Mouse (Mus musculus) urinary bladder, postnatal 10 days (tissue): Measurements from ENCODE around the gene Mcm10.

Experiments
- DNase-seq: peaks from one replicate; pipeline ENCODE4 v3.0.0; 2022; ENCODE audit warnings: low spot score

Gene Mcm10

DNA sequence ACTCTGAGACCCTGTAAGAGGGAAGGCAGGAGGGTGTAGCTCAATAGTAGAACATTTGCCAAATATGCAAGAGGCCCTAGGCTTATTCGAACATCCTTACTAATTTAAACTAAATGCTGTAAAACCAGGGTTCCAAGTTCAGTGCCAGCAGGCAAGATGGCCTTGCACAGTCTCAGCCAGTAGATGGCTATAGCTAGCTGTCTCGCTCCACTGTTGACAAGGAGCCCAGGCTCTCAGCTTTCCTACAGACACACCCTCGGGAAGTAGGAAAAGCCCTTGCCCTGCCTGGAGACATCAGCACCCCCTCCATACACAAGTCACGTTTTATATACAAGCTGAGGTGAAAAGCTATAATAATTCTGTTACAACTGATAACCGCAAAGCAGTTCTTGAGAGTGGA lies 20.1 kb upstream of the Mcm10 start:
- no peak for DNase-seq

DNA sequence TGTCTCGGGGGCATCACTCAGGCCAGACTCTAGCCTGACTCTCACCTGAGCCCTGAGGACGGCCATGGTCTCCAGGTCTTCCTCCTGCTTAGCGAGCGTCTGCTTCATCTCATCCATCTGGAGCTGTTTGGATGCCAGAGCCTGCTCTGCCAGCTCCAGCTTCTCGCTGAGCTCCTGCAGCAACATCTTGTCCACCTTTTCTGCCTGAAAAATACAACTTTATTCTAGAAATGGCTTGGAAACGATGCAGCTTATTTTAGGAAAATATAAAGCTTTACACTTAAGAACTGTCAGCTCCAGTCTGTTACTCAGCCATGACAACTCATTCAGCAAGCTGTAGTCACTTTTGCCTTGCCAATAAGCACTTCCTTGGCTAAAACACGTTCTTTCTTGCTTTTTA lies 18.6 kb upstream of the Mcm10 start:
- no peak for DNase-seq

DNA sequence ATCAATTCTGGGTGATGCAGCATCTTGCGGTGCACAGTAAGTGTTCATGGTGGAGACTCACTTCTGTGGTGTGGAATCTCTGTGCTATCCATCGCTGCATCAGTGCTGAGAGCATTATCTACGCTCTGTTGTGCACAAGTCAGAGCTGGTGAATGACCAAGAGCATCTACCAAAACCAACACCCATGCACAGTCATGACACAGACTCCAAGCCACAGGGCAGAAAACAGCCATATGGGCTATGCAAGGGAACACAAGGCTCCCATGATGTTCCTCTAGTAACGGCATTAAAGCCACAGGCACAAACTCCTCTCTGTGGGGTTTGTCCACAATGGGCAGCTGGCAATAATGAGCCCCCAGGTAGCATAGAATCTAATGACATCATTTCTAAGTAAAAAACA lies 17.2 kb upstream of the Mcm10 start:
- DNase-seq, result no peak

DNA sequence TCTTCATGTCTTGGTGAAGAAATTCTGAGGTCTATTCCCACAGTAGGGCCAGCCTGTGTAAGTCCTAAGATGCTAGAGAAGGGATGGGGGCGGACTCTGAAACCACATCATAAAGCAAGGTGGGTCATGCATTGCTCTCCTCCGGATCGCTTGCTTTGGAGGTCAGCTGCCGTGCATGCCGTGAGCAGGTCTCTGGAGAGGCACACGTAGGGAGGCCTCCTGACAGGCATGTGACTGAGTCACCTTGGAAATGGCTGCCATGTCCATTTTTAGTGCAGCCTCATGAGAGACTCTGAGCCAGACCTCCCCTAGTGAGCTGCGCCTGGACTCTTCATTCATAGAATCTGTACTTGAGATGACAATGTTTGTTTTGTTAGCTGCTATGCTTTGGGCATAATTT lies 15.5 kb upstream of the Mcm10 start:
- DNase-seq, result no peak

GRCm38 (mm10) chr2:5027057-5027456 lies 14.5 kb upstream of the Mcm10 start:
- DNase-seq, result no peak

DNA sequence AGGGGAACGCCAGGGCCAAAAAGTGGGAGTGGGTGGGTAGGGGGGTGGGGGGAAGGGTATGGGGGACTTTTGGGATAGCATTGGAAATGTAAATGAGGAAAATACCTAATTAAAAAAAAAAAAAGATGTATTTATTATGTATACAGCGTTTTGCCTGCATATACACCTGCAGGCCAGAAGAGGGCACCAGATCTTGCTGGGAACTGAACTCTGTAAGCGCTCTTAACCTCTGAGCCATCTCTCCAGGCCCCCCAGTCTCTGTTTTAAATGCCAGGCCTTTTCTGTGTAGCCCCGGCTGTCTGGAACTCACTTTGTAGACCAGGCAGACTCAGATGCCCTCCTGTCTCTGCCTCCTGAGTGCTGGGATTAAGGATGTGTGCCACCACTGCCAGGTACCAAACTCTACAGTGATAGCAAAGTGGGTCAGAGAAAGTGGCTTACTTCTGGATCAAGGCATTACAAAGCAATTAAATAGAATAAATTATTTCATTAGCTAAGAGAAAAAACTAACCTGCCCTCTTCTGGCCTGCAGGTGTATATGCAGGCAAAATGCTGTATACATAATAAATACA lies 12.7 kb upstream of the Mcm10 start:
- DNase-seq, result no peak

DNA sequence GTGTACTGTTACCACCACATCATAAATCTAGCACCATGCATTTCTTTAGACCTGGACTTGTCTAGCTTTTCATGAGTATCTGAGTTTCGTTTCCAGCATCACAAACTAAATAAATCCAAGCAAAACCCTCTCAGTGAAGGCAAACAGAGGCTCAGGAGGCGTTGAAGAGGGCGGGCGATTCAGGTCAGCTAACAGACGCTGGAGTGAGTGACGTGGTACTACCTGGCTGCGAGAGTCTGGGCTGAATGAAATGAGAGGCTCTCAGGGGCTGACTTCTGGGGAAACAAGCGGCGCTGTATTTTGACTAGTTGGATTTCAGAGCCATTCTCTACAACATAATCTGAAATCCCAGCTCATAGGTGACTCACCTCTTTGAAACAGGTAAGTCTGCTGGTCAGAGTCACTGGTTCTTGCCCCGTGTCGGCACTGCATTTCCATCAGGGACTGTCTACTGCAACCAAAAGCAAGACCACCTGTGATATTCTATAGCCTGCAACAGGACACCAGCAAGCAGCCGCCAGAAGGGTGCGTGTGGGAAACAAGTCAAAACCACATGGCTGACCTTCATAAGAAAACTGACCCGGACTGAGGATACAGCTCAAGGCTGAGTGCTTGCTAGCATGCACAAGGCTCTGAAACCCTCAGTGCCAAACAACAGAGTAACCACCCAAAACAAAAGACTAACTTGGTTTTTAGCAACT lies 11.3 kb upstream of the Mcm10 start:
- DNase-seq, result no peak

- DNase-seq, result no peak
These were observed 10.7 kb upstream of the Mcm10 start for GRCm38 (mm10) chr2:5023275-5023674.

- no peak for DNase-seq
These were observed 7.1 kb upstream of the Mcm10 start for GRCm38 (mm10) chr2:5019708-5020107.

DNA sequence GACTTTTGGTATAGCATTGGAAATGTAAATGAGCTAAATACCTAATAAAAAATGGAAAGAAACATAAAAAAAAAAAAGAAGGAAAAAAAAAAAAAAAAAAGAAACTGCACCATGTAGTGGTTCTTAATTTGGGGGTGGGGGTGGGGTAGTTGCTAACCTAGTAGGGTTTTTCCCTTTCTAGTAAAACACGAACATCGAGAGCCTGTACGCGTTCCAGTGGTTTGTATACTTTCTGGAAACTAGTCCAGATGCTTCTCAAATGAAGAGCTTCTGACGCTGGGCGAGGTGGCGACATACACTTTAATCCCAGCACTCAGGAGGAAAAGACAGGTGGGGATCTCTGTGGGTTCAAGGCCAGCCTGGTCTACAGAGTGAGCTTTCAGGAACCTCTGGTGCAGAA lies 4.3 kb upstream of the Mcm10 start:
- no peak for DNase-seq

GRCm38 (mm10) chr2:5015527-5015926 lies 2.9 kb upstream of the Mcm10 start:
- no peak for DNase-seq

GRCm38 (mm10) chr2:5014616-5015015 lies 2.0 kb upstream of the Mcm10 start:
- DNase-seq, result no peak

GRCm38 (mm10) chr2:5011898-5012490 lies 597 bp downstream of the Mcm10 start:
- DNase-seq, result no peak

GRCm38 (mm10) chr2:5007107-5007506 lies 5.5 kb downstream of the Mcm10 start:
- no peak for DNase-seq

- DNase-seq, result no peak
These were observed 11.3 kb downstream of the Mcm10 start for GRCm38 (mm10) chr2:5001266-5001665.

DNA sequence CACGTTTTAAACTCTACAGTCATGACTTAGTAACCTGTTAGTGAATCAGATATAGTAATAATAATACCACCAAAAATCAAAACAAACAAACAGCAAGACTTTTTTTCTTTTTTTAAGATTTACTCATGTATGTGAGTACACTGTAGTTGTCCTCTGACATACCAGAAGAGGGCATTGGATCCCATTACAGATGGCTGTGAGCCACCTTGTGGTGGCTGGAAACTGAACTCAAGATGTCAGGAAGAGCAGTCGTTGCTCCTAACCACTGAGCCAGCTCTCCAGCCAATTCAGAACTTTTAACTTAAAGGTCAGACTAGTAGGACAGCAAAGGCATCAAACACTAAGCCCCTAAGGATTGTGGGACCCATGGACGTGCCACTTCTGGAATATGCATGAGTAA lies 13.7 kb downstream of the Mcm10 start:
- no peak for DNase-seq

- no peak for DNase-seq
These were observed 16.2 kb downstream of the Mcm10 start for GRCm38 (mm10) chr2:4996421-4996824.

DNA sequence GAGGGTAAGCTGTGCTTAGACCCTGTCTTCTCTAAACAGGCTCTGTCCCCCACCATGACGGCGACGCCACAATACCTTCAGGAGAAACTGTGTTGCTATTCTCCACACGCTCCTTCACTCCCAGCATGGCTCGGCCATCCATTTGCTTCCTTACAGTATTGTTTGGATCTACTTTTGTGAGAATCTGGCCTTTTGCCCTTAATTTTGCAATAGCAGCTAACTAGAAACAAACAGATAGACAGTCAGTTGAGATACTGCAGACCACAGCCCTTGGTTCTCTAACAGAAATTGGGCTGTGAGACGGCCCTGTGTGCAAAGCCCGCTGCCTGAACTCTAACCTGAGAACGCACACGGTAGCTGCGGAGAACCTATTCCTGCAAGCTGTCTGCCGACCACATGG lies 16.9 kb downstream of the Mcm10 start:
- no peak for DNase-seq

DNA sequence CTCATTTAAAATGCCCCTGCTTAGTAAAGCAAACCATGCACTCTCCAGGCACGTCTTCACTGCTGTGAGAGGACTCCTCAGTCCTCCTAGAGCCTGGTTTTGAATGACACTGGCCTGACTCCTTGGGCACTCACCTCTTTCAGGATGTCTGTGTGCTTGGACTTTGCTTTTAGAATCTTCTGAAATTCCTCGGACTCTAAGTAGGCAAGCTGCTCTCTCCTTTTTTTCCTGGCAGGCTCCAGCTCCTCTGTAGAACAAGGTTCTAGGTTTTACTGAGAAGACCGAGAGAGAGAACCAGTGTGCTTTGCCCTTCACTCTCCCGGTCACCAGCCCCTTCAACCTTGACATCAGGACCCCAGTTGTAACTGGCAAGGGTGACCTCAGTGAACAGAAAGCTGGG lies 18.2 kb downstream of the Mcm10 start:
- DNase-seq, result no peak

GRCm38 (mm10) chr2:4993584-4993983 lies 19.0 kb downstream of the Mcm10 start:
- no peak for DNase-seq

DNA sequence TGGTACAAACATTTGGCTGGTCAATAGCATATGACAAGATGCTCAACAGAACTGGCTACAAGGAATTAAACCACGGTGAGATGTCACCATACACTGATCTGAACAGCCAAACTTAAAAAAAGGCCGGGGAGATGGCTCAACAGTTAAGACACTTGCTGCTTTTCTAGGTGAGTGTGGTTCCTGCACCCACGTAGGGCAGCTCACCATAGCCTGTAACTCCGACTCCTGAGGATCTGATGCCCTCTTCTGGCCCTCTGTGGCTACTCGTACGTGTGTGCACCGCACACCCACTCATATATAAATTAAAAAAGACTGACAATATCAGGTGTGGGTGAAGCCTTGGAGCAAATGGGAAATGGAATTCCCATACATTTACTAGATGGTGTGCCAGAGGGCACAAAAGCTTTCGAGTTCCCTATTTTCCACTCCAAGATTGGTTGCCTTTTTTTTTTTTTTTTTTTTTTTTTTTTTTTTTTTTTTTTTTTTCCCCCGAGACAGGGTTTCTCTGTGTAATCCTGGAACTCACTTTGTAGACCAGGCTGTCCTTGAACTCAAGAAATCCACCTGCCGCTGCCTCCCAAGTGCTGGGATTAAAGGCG lies 23.7 kb downstream of the Mcm10 start:
- DNase-seq, result no peak

DNA sequence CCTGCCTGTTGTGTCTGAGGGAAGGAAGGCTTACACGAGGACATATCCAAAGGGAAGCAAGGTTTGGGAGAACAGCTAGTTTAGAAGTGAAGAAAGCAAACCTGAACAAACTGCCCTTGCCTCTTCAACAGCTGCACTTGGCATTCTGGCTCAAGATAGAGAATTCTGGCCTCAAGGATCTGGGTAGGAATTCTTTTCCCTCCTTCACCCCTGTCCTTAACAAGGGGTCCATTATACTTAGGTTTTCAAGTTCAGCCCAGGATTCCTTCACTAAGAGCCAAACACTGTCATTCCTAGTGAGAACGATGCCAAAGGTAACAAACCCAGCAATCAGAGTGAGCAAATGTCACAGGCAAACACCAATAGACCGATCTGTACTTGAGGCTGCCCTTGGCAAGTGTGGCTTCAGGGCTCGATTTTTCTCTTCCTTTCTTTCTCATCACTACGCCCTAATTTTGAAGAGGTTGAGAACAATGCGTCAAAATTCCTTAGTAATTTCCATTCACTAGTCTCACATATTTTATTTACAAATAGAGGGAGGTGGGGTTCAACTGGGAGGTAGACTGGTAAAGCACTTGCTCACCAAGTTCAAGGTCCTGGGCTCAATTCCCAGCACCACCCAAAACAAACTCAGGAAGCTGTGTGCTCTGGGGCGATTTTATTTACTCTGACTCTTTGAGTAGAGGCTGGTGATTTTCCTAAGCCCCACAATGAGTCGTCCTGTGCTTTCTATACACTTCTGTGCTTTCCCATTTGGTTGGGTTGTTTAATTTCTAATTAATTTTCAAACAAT lies 25.0 kb downstream of the Mcm10 start:
- no peak for DNase-seq

GRCm38 (mm10) chr2:4986798-4987197 lies 25.8 kb downstream of the Mcm10 start:
- DNase-seq, result no peak
